Mouse (Mus musculus): ENCODE data around the gene Rab40c. TPM values are rescaled to one million over a fixed set of nuclear protein-coding genes. Genes with fewer than 3 reads are reported as not detected.

Rab40c gene
- polyA plus RNA-seq, 1 experiment = 18.3 TPM

GRCm38 (mm10) chr17:25919786-25920642 lies 487 bp upstream of the Rab40c start:
- no peaks in the 10 kb centered on the region for H3K36me3 ChIP-seq (ENCODE audit: control insufficient read depth, insufficient read depth)
- no peak for TF ChIP-seq USF1 (IDR thresholded peaks at IDR 0.05; ENCODE audit: low read depth)
- TF ChIP-seq TCF12 (IDR thresholded peaks at IDR 0.05; ENCODE audit: insufficient read depth, poor library complexity, severe bottlenecking) = no peak
- TF ChIP-seq SRF (IDR thresholded peaks at IDR 0.05; ENCODE audit: control insufficient read depth, insufficient read length, low read depth) = peak; percentile 78
- TF ChIP-seq POLR2A (IDR thresholded peaks at IDR 0.05; ENCODE audit: insufficient read length, low read depth) = peak; percentile 64
- peak; percentile 80 for TF ChIP-seq POLR2AphosphoS2 (IDR thresholded peaks at IDR 0.05; ENCODE audit: insufficient read length, low read depth)
- no peak for TF ChIP-seq E2F4 (IDR thresholded peaks at IDR 0.05; ENCODE audit: insufficient read depth)
- H3K27me3 ChIP-seq (ENCODE audit: control insufficient read depth, insufficient read depth, insufficient read length) = no peaks in the 10 kb centered on the region
- peak overlapping the region; percentile 56 for H3K4me3 ChIP-seq
- H3ac ChIP-seq (ENCODE audit: control insufficient read depth, insufficient read length) = peak overlapping the region; percentile 32
- H3K4me2 ChIP-seq (ENCODE audit: low read depth) = peak overlapping the region; percentile 79
- peaks cover 33% of the 10 kb centered on the region for H3K79me2 ChIP-seq (ENCODE audit: control insufficient read depth, insufficient read depth)

GRCm38 (mm10) chr17:25918037-25918750 lies 1.3 kb downstream of the Rab40c start:
- peak overlapping the region; percentile 56 for H3K4me3 ChIP-seq
- H3K27me3 ChIP-seq (ENCODE audit: control insufficient read depth, insufficient read depth, insufficient read length) = no peaks in the 10 kb centered on the region
- TF ChIP-seq E2F4 (IDR thresholded peaks at IDR 0.05; ENCODE audit: insufficient read depth) (no peak), SRF (IDR thresholded peaks at IDR 0.05; ENCODE audit: control insufficient read depth, insufficient read length, low read depth) (no peak), MAX (IDR thresholded peaks at IDR 0.05; ENCODE audit: low read depth) (no peak), POLR2AphosphoS2 (IDR thresholded peaks at IDR 0.05; ENCODE audit: insufficient read length, low read depth) (no peak), CEBPB (IDR thresholded peaks at IDR 0.05; ENCODE audit: insufficient read depth, poor library complexity, severe bottlenecking) (no peak), USF1 (IDR thresholded peaks at IDR 0.05; ENCODE audit: low read depth) (no peak)
- peak overlapping the region; percentile 73 for H3K4me2 ChIP-seq (ENCODE audit: low read depth)
- peak overlapping the region; percentile 32 for H3ac ChIP-seq (ENCODE audit: control insufficient read depth, insufficient read length)
- peaks cover 50% of the 10 kb centered on the region for H3K79me2 ChIP-seq (ENCODE audit: control insufficient read depth, insufficient read depth)
- H3K36me3 ChIP-seq (ENCODE audit: control insufficient read depth, insufficient read depth) = no peaks in the 10 kb centered on the region

GRCm38 (mm10) chr17:25916931-25917647 lies 2.4 kb downstream of the Rab40c start:
- no peaks in the 10 kb centered on the region for H3K36me3 ChIP-seq (ENCODE audit: control insufficient read depth, insufficient read depth)
- no peak overlapping the region for H3ac ChIP-seq (ENCODE audit: control insufficient read depth, insufficient read length)
- peak overlapping the region; percentile 56 for H3K4me3 ChIP-seq
- TF ChIP-seq E2F4 (IDR thresholded peaks at IDR 0.05; ENCODE audit: insufficient read depth) = no peak
- TF ChIP-seq MYOD1 (IDR thresholded peaks at IDR 0.05; ENCODE audit: control insufficient read depth in 1 of 3, insufficient read length in 2 of 3, low read depth in 2 of 3) = peak in 2 of 3 experiments; percentile 37 to 64
- TF ChIP-seq USF1 (IDR thresholded peaks at IDR 0.05; ENCODE audit: low read depth) = no peak
- peak; percentile 17 for TF ChIP-seq TCF12 (IDR thresholded peaks at IDR 0.05; ENCODE audit: insufficient read depth, poor library complexity, severe bottlenecking)
- TF ChIP-seq CEBPB (IDR thresholded peaks at IDR 0.05; ENCODE audit: insufficient read depth, poor library complexity, severe bottlenecking) = no peak
- peak overlapping the region; percentile 73 for H3K4me2 ChIP-seq (ENCODE audit: low read depth)
- H3K79me2 ChIP-seq (ENCODE audit: control insufficient read depth, insufficient read depth) = peaks cover 53% of the 10 kb centered on the region
- H3K27me3 ChIP-seq (ENCODE audit: control insufficient read depth, insufficient read depth, insufficient read length) = no peaks in the 10 kb centered on the region

DNA sequence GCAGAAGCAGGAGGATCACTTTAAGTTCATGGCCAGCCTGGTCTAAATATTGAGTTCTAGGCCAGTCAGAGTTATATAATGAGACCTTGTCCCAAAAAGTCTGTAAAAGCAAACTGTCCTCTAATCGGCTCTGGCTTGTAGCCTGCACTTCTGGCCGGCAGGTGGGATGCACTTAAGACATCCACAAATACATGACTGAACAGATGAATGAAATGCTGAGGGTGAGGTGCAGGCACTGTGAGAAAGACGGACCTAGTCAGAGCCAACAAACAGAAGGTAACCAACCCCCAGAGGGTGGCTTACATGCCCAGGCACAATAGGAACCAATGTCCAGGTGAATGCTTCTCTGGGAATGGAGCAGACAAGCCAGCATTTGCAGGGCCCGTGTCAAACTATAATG lies 5.2 kb downstream of the Rab40c start:
- TF ChIP-seq MAX (IDR thresholded peaks at IDR 0.05; ENCODE audit: low read depth) (no peak), E2F4 (IDR thresholded peaks at IDR 0.05; ENCODE audit: insufficient read depth) (no peak), TCF3 (IDR thresholded peaks at IDR 0.05; ENCODE audit: insufficient read length, low read depth) (no peak), REST (IDR thresholded peaks at IDR 0.05; ENCODE audit: insufficient read depth, insufficient read length) (no peak), POLR2A (IDR thresholded peaks at IDR 0.05; ENCODE audit: insufficient read length, low read depth) (no peak), MYOD1 (IDR thresholded peaks at IDR 0.05; ENCODE audit: control insufficient read depth in 1 of 3, insufficient read length in 2 of 3, low read depth in 2 of 3) (no peak)
- Histone ChIP-seq H3K4me2 (ENCODE audit: low read depth) (peak overlapping the region; percentile 30), H3K27me3 (ENCODE audit: control insufficient read depth, insufficient read depth, insufficient read length) (no peaks in the 10 kb centered on the region)

DNA sequence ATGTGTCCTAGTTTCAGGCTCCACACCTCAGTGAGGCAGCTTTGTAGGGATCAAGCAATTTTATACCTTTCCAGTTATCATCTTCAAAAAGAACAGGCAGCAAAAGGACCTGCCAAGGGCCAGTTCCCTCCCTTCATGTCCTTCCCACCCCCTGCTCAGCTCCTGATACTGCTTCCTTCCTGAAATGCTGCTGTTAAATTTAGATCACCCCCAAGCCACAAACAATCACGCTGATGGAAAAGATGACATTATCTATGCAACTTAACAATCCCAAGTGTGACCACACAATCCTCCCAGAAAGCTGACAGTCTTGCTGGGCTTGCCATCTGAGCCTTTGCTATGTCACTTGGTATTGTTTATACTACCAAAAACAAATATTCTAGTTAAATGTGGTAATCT lies 5.7 kb downstream of the Rab40c start:
- Histone ChIP-seq H3ac (ENCODE audit: control insufficient read depth, insufficient read length) (no peak overlapping the region), H3K79me2 (ENCODE audit: control insufficient read depth, insufficient read depth) (peaks cover 79% of the 10 kb centered on the region), H3K4me2 (ENCODE audit: low read depth) (peak overlapping the region; percentile 39), H3K36me3 (ENCODE audit: control insufficient read depth, insufficient read depth) (no peaks in the 10 kb centered on the region), H3K4me3 (no peak overlapping the region), H3K27me3 (ENCODE audit: control insufficient read depth, insufficient read depth, insufficient read length) (no peaks in the 10 kb centered on the region)
- no peak for TF ChIP-seq SRF (IDR thresholded peaks at IDR 0.05; ENCODE audit: control insufficient read depth, insufficient read length, low read depth)
- TF ChIP-seq MYOG (IDR thresholded peaks at IDR 0.05; ENCODE audit: control insufficient read depth in 1 of 3, insufficient read depth in 1 of 3, insufficient read length in 2 of 3, low read depth in 2 of 3) = no peak
- TF ChIP-seq TCF3 (IDR thresholded peaks at IDR 0.05; ENCODE audit: insufficient read length, low read depth) = no peak
- TF ChIP-seq MYOD1 (IDR thresholded peaks at IDR 0.05; ENCODE audit: control insufficient read depth in 1 of 3, insufficient read length in 2 of 3, low read depth in 2 of 3) = no peak
- no peak for TF ChIP-seq POLR2A (IDR thresholded peaks at IDR 0.05; ENCODE audit: insufficient read length, low read depth)
- TF ChIP-seq TCF12 (IDR thresholded peaks at IDR 0.05; ENCODE audit: insufficient read depth, poor library complexity, severe bottlenecking) = no peak
- no peak for TF ChIP-seq REST (IDR thresholded peaks at IDR 0.05; ENCODE audit: insufficient read depth, insufficient read length)
- TF ChIP-seq POLR2AphosphoS2 (IDR thresholded peaks at IDR 0.05; ENCODE audit: insufficient read length, low read depth) = no peak

More for the DNA sequence above, 5.2 kb downstream of the Rab40c start:
- Histone ChIP-seq H3K4me3 (no peak overlapping the region), H3ac (ENCODE audit: control insufficient read depth, insufficient read length) (no peak overlapping the region), H3K36me3 (ENCODE audit: control insufficient read depth, insufficient read depth) (no peaks in the 10 kb centered on the region), H3K79me2 (ENCODE audit: control insufficient read depth, insufficient read depth) (peaks cover 77% of the 10 kb centered on the region)
